Mouse (Mus musculus) bone marrow, adult 2 months (tissue): ENCODE measurements at regions not wholly inside any gene's neighbourhood (a gene's known extent, or its start where the extent isn't known, plus 50 kb on each side); places are given as distances from the start of the nearest gene placed in this dataset.

Experiments used
- CTCF ChIP-seq: fragments of 200-500 bp; IDR thresholded peaks from 2 replicates; pipeline ENCODE4 v1.5.1; 2011; ENCODE audit warnings: low read length, control low read depth; ENCODE audit not compliant: control insufficient read depth, insufficient read depth
- POLR2A ChIP-seq: fragments of 200-500 bp; IDR thresholded peaks from 2 replicates; pipeline ENCODE4 v1.6.1; 2011; ENCODE audit warnings: low read depth, mild to moderate bottlenecking, control low read depth, low read length, borderline replicate concordance; ENCODE audit not compliant: control insufficient read depth

GRCm38 (mm10) chr1:76404003-76404402 lies 857.9 kb downstream of the Slc4a3 start:
- TF ChIP-seq CTCF (no peak), POLR2A (no peak)
